Mouse (Mus musculus) testis, postnatal 14 days (tissue): ENCODE measurements around the gene Gm20917.
"Not testable (repeated sequence)": the region's sequence is repeated elsewhere in the genome, so short reads cannot be mapped to it uniquely, and the experiment has no call there.

Source experiments
- DNase-seq: peaks from one replicate; pipeline ENCODE4 v3.0.0; 2021; ENCODE audit warnings: low spot score

Gene Gm20917

DNA sequence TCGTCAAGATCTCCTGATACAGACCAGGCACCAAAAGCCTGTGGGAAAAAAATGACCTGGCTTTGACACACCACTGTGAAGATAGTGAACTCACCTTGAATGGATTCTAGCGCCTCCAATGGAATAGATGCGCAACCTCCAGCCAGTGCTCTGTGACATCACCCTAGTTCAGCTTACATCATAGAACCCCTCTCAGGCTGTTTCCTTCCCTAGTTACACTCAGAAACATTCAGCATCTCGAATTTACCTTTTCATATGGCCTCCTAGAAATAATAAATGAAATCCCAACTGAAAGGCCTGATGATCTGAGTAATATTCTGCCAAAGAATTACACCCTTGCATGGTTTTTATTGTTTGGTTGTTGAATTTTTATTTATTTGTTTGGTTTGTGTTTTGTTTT, at the start of gene Gm20917:
Gm20917 (minus strand) TSS at position 101 of the 400 bp plus-strand sequence.
- DNase-seq = not testable (repeated sequence)
